Mouse (Mus musculus) embryonic fibroblast, embryonic 13.5 days (primary cell): ENCODE measurements around the gene Snrpd3.

ENCODE experiments used
- CTCF ChIP-seq: IDR thresholded peaks from 2 replicates; pipeline ENCODE4 v1.5.1; 2011; ENCODE audit warnings: mild to moderate bottlenecking, control low read depth, low read length, moderate library complexity, borderline replicate concordance; ENCODE audit not compliant: insufficient read depth
- POLR2A ChIP-seq: IDR thresholded peaks from 2 replicates; pipeline ENCODE4 v1.6.1; 2011; ENCODE audit warnings: low read depth, mild to moderate bottlenecking, control low read depth, low read length, moderate library complexity

GRCm38 (mm10) chr10:75534934-75535333 lies 17.6 kb downstream of the Snrpd3 start:
- TF ChIP-seq POLR2A = no peak
- TF ChIP-seq CTCF = no peak
